Mouse (Mus musculus): ENCODE results near the gene Rai1. TPM values are rescaled to one million over a fixed set of nuclear protein-coding genes. Genes with fewer than 3 reads are reported as not detected.

Gene Rai1
- polyA plus RNA-seq, 1 experiment from 2014 or later: 34.0 TPM

GRCm38 (mm10) chr11:60076183-60076582 lies 28.6 kb upstream of the Rai1 start:
- no peak overlapping the region for H3K27ac ChIP-seq
- H3K9me3 ChIP-seq: no peaks in the 10 kb centered on the region
- H3K36me3 ChIP-seq: no peaks in the 10 kb centered on the region
- no peaks in the 10 kb centered on the region for H3K4me1 ChIP-seq
- WGBS: 92% methylated on average over 3 of the region's 3 CpGs
- H3K4me3 ChIP-seq: no peak overlapping the region
- no peak overlapping the region for H3K9ac ChIP-seq
- no peaks in the 10 kb centered on the region for H3K27me3 ChIP-seq (replicated peaks)
- no peak for ATAC-seq (ENCODE audit: low FRiP score, low read depth)
- no peak overlapping the region for H3K4me2 ChIP-seq (replicated peaks)

DNA sequence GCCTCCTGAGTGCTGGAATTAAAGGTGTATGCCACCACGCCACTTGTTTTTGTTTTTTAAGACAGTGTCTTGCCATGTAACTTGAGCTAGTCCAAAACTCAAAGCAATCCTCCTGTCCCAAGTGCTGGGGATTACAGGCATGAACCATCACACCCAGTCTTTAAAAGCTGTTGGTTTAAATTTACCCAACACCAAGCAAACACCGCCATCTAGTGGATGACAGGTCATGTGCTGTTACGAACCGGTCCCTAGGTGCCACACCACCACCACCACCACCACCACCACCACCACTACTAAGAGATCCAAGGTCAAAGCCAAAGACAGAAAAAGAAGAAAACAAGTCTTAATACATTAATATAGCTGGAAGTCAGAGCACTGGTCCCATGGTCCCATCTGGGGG lies 28.0 kb upstream of the Rai1 start:
- Histone ChIP-seq H3K9ac (no peak overlapping the region), H3K4me3 (no peak overlapping the region), H3K27ac (no peak overlapping the region), H3K4me1 (no peaks in the 10 kb centered on the region), H3K4me2 (replicated peaks) (no peak overlapping the region), H3K9me3 (no peaks in the 10 kb centered on the region), H3K36me3 (no peaks in the 10 kb centered on the region), H3K27me3 (replicated peaks) (no peaks in the 10 kb centered on the region)
- WGBS: 15% methylated on average over 4 of the region's 4 CpGs
- ATAC-seq (ENCODE audit: low FRiP score, low read depth): no peak

DNA sequence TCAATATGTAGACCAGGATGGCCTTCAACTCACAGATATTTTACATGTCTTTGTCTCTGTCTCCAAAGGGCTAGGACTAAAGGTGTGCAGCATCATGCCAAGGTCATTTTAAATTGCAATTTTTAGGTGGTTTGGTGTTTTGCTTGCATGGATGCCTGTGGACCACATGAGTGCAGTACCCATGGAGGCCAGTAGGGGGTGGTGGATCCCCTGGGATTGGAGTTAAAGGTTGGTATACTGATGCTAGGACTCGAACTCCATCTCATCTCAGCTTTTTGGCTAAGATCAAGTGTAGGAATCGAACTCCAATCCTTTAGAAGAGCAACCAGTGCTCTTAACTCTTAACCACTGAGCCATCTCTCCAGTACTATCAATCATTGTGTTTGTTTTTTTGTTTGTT lies 20.2 kb upstream of the Rai1 start:
- no peaks in the 10 kb centered on the region for H3K27me3 ChIP-seq (replicated peaks)
- H3K9me3 ChIP-seq: no peaks in the 10 kb centered on the region
- no peaks in the 10 kb centered on the region for H3K36me3 ChIP-seq
- no peak overlapping the region for H3K4me2 ChIP-seq (replicated peaks)
- H3K9ac ChIP-seq: no peak overlapping the region
- H3K4me1 ChIP-seq: 0 out of 2 replicates have a peak, but pooled peaks cover 3% of the 10 kb centered on the region
- 46% methylated on average over 2 of the region's 2 CpGs for WGBS
- no peak overlapping the region for H3K27ac ChIP-seq
- no peak for ATAC-seq (ENCODE audit: low FRiP score, low read depth)
- no peak overlapping the region for H3K4me3 ChIP-seq

- H3K27me3 ChIP-seq (replicated peaks): no peaks in the 10 kb centered on the region
- 65% methylated on average over 1 of the region's 1 CpGs for WGBS
- H3K4me1 ChIP-seq: 0 out of 2 replicates have a peak, but pooled peaks cover 3% of the 10 kb centered on the region
- no peak overlapping the region for H3K9ac ChIP-seq
- no peak overlapping the region for H3K27ac ChIP-seq
- no peak overlapping the region for H3K4me3 ChIP-seq
- H3K36me3 ChIP-seq: no peaks in the 10 kb centered on the region
- no peak for ATAC-seq (ENCODE audit: low FRiP score, low read depth)
- H3K9me3 ChIP-seq: no peaks in the 10 kb centered on the region
- no peak overlapping the region for H3K4me2 ChIP-seq (replicated peaks)
Observed at GRCm38 (mm10) chr11:60086676-60087075, 18.1 kb upstream of the Rai1 start.

GRCm38 (mm10) chr11:60088947-60089346 lies 15.9 kb upstream of the Rai1 start:
- 46% methylated on average over 4 of the region's 4 CpGs for WGBS
- Histone ChIP-seq H3K27me3 (replicated peaks) (no peaks in the 10 kb centered on the region), H3K36me3 (no peaks in the 10 kb centered on the region), H3K27ac (no peak overlapping the region), H3K4me1 (peaks cover 13% of the 10 kb centered on the region; the same call in 1 of the 2 replicates), H3K9ac (no peak overlapping the region), H3K9me3 (no peaks in the 10 kb centered on the region), H3K4me2 (replicated peaks) (no peak overlapping the region), H3K4me3 (no peak overlapping the region)
- ATAC-seq (ENCODE audit: low FRiP score, low read depth): peak; percentile 58; the same call in 1 of the 2 replicates

GRCm38 (mm10) chr11:60090696-60091421 lies 14.0 kb upstream of the Rai1 start:
- no peak overlapping the region for H3K4me3 ChIP-seq
- no peak overlapping the region for H3K27ac ChIP-seq
- no peaks in the 10 kb centered on the region for H3K9me3 ChIP-seq
- 77% methylated on average over 5 of the region's 5 CpGs for WGBS
- no peak for ATAC-seq (ENCODE audit: low FRiP score, low read depth)
- H3K4me2 ChIP-seq (replicated peaks): no peak overlapping the region
- no peak overlapping the region for H3K9ac ChIP-seq
- peaks cover 28% of the 10 kb centered on the region for H3K4me1 ChIP-seq
- no peaks in the 10 kb centered on the region for H3K36me3 ChIP-seq
- no peaks in the 10 kb centered on the region for H3K27me3 ChIP-seq (replicated peaks)

GRCm38 (mm10) chr11:60091422-60091761 lies 13.4 kb upstream of the Rai1 start:
- no peaks in the 10 kb centered on the region for H3K36me3 ChIP-seq
- H3K9me3 ChIP-seq: no peaks in the 10 kb centered on the region
- no peak overlapping the region for H3K9ac ChIP-seq
- no peak overlapping the region for H3K4me2 ChIP-seq (replicated peaks)
- 71% methylated on average over 7 of the region's 7 CpGs for WGBS
- ATAC-seq (ENCODE audit: low FRiP score, low read depth): no peak
- no peak overlapping the region for H3K4me3 ChIP-seq
- H3K27ac ChIP-seq: no peak overlapping the region
- H3K4me1 ChIP-seq: peaks cover 28% of the 10 kb centered on the region
- H3K27me3 ChIP-seq (replicated peaks): no peaks in the 10 kb centered on the region

DNA sequence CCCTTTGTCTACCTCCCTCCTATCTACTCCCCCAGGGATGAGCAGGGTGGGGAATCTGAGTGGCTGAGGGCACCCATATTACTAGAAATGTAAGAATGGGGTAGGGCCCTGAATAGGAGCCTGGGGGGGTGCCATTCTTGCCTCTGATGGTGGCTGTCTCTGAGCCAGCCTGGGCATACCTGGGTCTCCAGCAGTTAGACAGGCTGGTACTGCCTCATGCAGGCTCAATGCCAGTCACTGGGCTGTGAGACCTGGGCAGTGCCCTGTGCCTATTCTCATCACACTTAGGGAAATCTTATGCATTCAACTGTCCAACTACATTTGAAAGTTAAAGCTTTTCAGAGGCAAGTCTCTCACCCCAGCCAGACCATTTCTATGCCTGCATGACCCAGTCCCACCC lies 11.6 kb upstream of the Rai1 start:
- Histone ChIP-seq H3K9me3 (no peaks in the 10 kb centered on the region), H3K4me3 (no peak overlapping the region), H3K27me3 (replicated peaks) (no peaks in the 10 kb centered on the region), H3K4me1 (peaks cover 28% of the 10 kb centered on the region), H3K27ac (no peak overlapping the region), H3K4me2 (replicated peaks) (no peak overlapping the region), H3K9ac (no peak overlapping the region), H3K36me3 (no peaks in the 10 kb centered on the region)
- no peak for ATAC-seq (ENCODE audit: low FRiP score, low read depth)

DNA sequence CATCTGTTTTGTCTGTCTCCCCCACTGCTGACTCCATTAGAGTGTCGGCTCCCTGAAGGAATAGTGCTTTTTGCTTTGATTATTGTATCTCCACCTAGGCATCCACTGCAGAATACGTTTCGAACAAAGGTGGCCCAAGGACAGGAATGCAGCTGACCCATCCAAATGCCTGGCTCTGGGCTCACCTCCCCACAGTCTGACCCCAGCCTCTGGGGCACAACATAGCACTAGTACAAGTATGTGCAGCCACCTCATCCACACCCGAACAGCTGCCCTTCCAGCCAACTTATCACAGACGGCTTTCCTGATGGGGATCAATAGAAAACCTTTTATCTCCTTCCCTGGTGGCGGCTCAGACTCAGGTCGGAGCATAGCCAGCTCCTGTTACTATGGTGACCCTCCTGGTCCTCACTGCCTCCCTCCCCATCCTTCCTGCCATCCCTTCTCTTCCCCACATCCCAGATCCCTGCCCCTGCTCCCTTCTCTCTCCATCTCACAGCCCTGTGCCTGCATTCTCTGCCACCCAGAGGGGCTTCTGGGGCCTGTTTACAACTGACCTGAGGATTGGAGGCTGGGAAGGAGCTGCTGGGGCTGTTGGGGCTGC lies 10.7 kb upstream of the Rai1 start:
- H3K4me3 ChIP-seq: no peak overlapping the region
- WGBS: 37% methylated on average over 7 of the region's 7 CpGs
- H3K9ac ChIP-seq: 0 out of 2 replicates have a peak overlapping the region, but pooled peaks have one; percentile 26
- ATAC-seq (ENCODE audit: low FRiP score, low read depth): no peak
- no peak overlapping the region; the same call in 1 of the 2 replicates for H3K4me2 ChIP-seq (replicated peaks)
- H3K4me1 ChIP-seq: peaks cover 26% of the 10 kb centered on the region
- H3K9me3 ChIP-seq: no peaks in the 10 kb centered on the region
- H3K27ac ChIP-seq: 0 out of 2 replicates have a peak overlapping the region, but pooled peaks have one; percentile 20
- H3K36me3 ChIP-seq: no peaks in the 10 kb centered on the region
- H3K27me3 ChIP-seq (replicated peaks): no peaks in the 10 kb centered on the region

GRCm38 (mm10) chr11:60094909-60095810 lies 9.7 kb upstream of the Rai1 start:
- no peak for ATAC-seq (ENCODE audit: low FRiP score, low read depth)
- H3K36me3 ChIP-seq: no peaks in the 10 kb centered on the region
- WGBS: 54% methylated on average over 9 of the region's 9 CpGs
- H3K4me3 ChIP-seq: no peak overlapping the region
- no peaks in the 10 kb centered on the region for H3K9me3 ChIP-seq
- peak overlapping the region; percentile 42; the same call in 1 of the 2 replicates for H3K27ac ChIP-seq
- H3K4me2 ChIP-seq (replicated peaks): 0 out of 2 replicates have a peak overlapping the region, but pooled peaks have one; percentile 9
- peaks cover 25% of the 10 kb centered on the region for H3K4me1 ChIP-seq
- 0 out of 2 replicates have a peak overlapping the region, but pooled peaks have one; percentile 1 for H3K9ac ChIP-seq
- H3K27me3 ChIP-seq (replicated peaks): no peaks in the 10 kb centered on the region

- Histone ChIP-seq H3K27me3 (replicated peaks) (no peaks in the 10 kb centered on the region), H3K4me3 (no peak overlapping the region), H3K27ac (no peak overlapping the region), H3K36me3 (no peaks in the 10 kb centered on the region), H3K4me1 (peaks cover 10% of the 10 kb centered on the region), H3K4me2 (replicated peaks) (no peak overlapping the region), H3K9me3 (no peaks in the 10 kb centered on the region), H3K9ac (no peak overlapping the region)
- no peak for ATAC-seq (ENCODE audit: low FRiP score, low read depth)
- WGBS: 77% methylated on average over 8 of the region's 8 CpGs
Observed at GRCm38 (mm10) chr11:60099555-60100186, 5.1 kb upstream of the Rai1 start.
